Mouse (Mus musculus): ENCODE data around the gene Yme1l1.

Yme1l1 gene

GRCm38 (mm10) chr2:23155777-23156607 is at the start of gene Yme1l1, which contains the start of gene Mastl:
TSS of gene Yme1l1 (plus strand) at chr2:23156369.
TSS of gene Mastl (minus strand) at chr2:23156024.
- DNase-seq (ENCODE audit: low read depth) = peak; percentile 92

- no peak for DNase-seq (ENCODE audit: low read depth)
Measured at GRCm38 (mm10) chr2:23119573-23119972, 36.6 kb upstream of the Yme1l1 start.

- DNase-seq (ENCODE audit: low read depth) = peak; percentile 50
Measured at GRCm38 (mm10) chr2:23155199-23155621, 959 bp upstream of the Yme1l1 start.

GRCm38 (mm10) chr2:23156608-23157081 is 476 bp downstream of the Yme1l1 start:
- no peak for DNase-seq (ENCODE audit: low read depth)

- no peak for DNase-seq (ENCODE audit: low read depth)
Measured at GRCm38 (mm10) chr2:23172305-23172704, 16.1 kb downstream of the Yme1l1 start.

GRCm38 (mm10) chr2:23194366-23194765 is 38.2 kb downstream of the Yme1l1 start:
- no peak for DNase-seq (ENCODE audit: low read depth)

GRCm38 (mm10) chr2:23201034-23201433 is 44.9 kb downstream of the Yme1l1 start:
- no peak for DNase-seq (ENCODE audit: low read depth)

GRCm38 (mm10) chr2:23202900-23203670 is 46.9 kb downstream of the Yme1l1 start:
- DNase-seq (ENCODE audit: low read depth) = no peak

- no peak for DNase-seq (ENCODE audit: low read depth)
Measured at GRCm38 (mm10) chr2:23207070-23207526, 50.9 kb downstream of the Yme1l1 start, which contains the start of gene 4931423N10Rik. TSS of gene 4931423N10Rik (plus strand) at chr2:23207476.

GRCm38 (mm10) chr2:23213661-23214060 is 57.5 kb downstream of the Yme1l1 start:
- DNase-seq (ENCODE audit: low read depth) = no peak

- no peak for DNase-seq (ENCODE audit: low read depth)
Measured at GRCm38 (mm10) chr2:23225199-23225598, 69.0 kb downstream of the Yme1l1 start.

GRCm38 (mm10) chr2:23228463-23228862 is 72.3 kb downstream of the Yme1l1 start:
- DNase-seq (ENCODE audit: low read depth) = no peak

GRCm38 (mm10) chr2:23234065-23234773 is 78.0 kb downstream of the Yme1l1 start:
- no peak for DNase-seq (ENCODE audit: low read depth)
